Comparison of ENCODE assay signal across 9 mouse cellular contexts in the genomic region with DNA sequence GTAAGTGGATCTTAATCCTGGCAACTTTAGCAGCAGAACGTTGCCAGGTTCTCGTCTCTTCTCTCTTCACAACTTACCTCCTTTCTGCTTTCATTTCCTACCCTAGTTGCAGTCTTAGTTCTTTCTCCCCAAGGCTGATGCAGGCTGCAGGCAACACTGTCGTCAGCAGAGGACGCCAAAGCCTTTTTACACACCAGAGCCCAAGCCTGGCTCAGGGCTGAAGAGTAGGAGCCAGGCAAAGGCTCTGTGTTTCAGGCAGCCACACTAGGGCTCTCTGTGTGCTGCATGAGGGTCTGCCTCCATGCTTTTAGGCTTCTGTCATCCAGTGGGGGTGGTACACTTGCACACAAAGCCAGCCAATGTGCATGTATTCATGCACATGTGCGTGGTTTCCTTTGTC. TPM values are rescaled to one million over a fixed set of nuclear protein-coding genes. Genes with fewer than 3 reads are reported as not detected.
A peak's percentile ranks its signal among the peaks of the same experiment; 100 is the strongest.
DNase-seq lines count a peak whose midpoint lies in the region; ATAC-seq and TF ChIP-seq lines count a peak whose summit lies in the region.
"Had no signal": no experiment of that assay in that cellular context is flagged by ENCODE, and none has a peak within 500 bp of the region (broad histone marks: within the 10 kb centered on the region; RNA-seq: fewer than 3 reads in every experiment).

No protein-coding gene starts in this region.

- peak; percentile 34 for DNase-seq in thymus, postnatal 0 days (ENCODE audit: low spot score)
- DNase-seq in thymus, postnatal 25 days = no peak
- peak; percentile 56 to 63 for DNase-seq in left cerebral cortex, postnatal 36 days (ENCODE audit: low spot score in 2 of 2)

- 6% methylated on average over 5 of the region's 5 CpGs for WGBS in olfactory bulb, adult 2 months

- peak; percentile 95 for TF ChIP-seq CTCF in olfactory bulb, adult 2 months (IDR thresholded peaks at IDR 0.05; ENCODE audit: insufficient read depth, low read depth, low read length)

- peaks cover 12% of the 10 kb centered on the region for H3K4me1 ChIP-seq in olfactory bulb, adult 2 months (ENCODE audit: control insufficient read depth, insufficient read depth, low read length)

- H3K27ac ChIP-seq in olfactory bulb, adult 2 months (ENCODE audit: insufficient read depth, low read depth, low read length) = no peak overlapping the region
- H3K27ac ChIP-seq: macrophage had no signal

- intact Hi-C loops in left cerebral cortex, postnatal 36 days (cut with DNase I) = loop anchor here (1.0 to 5.0 kb wide), 4 partner anchors 37 to 205 kb away; a partner anchor contains a TSS

- no peak overlapping the region for H3K4me3 ChIP-seq in olfactory bulb, adult 2 months (ENCODE audit: insufficient read depth, low read depth, low read length)

- ATAC-seq in cerebellum, adult (ENCODE audit: insufficient number of reproducible peaks, low FRiP score, low TSS enrichment) = peak; percentile 72; the same call in 1 of the 2 replicates
- peak; percentile 98 for ATAC-seq in frontal cortex, adult (ENCODE audit: low TSS enrichment)
- no peak for ATAC-seq in inflammation-experienced regulatory T-cells, adult 6 months

- no peak for TF ChIP-seq POLR2A in olfactory bulb, adult 2 months (IDR thresholded peaks at IDR 0.05; ENCODE audit: insufficient read depth, low read depth, low read length)

RNA-seq across cellular contexts. Expression of a gene that starts 17.3 kb away (rescaled TPM):
- 4.3 and 4.7 TPM in 2 replicates for polyA plus RNA-seq in thymus, postnatal 0 days (2015; fragmentation: Nextera tagmentation; extraction: Ambion mirVana)
- total RNA-seq in left cerebral cortex, postnatal 36 days (2021) = 1 to 10 TPM; 2.1 to 2.7 TPM
- polyA plus RNA-seq in olfactory bulb, adult 2 months (2012; ENCODE audit: insufficient read depth, insufficient read length, low replicate concordance, missing spikeins) = not detected in 2 replicates
- not detected for polyA plus RNA-seq in inflammation-experienced regulatory T-cells, adult 6 months (2017; shearing (Covaris generic))
- polyA plus RNA-seq: macrophage had no signal

RNA-seq across cellular contexts. Expression of a gene that starts 40.0 kb away (rescaled TPM):
- polyA plus RNA-seq in thymus, postnatal 0 days (2015; fragmentation: Nextera tagmentation; extraction: Ambion mirVana) = not detected in 2 replicates
- not detected for total RNA-seq in left cerebral cortex, postnatal 36 days (2021)
- polyA plus RNA-seq in olfactory bulb, adult 2 months (2012; ENCODE audit: insufficient read depth, insufficient read length, low replicate concordance, missing spikeins) = not detected in 2 replicates
- polyA plus RNA-seq in inflammation-experienced regulatory T-cells, adult 6 months (2017; shearing (Covaris generic)) = not detected
- polyA plus RNA-seq: frontal cortex, adult 2 months; macrophage had no signal
